Mouse (Mus musculus) limb, embryonic 11.5 days (tissue): ENCODE data around the gene Bcl11b. TPM values are rescaled to one million over a fixed set of nuclear protein-coding genes. Genes with fewer than 3 reads are reported as not detected.

Experiments used
- ATAC-seq: fragments of 200-750 bp; cut with Nextera tagmentation; 2 replicates; pipeline ENCODE4 v1.8.0; 2017; ENCODE audit warnings: low read depth; ENCODE audit not compliant: insufficient number of reproducible peaks, low FRiP score, low TSS enrichment
- DNase-seq: peaks from one replicate; pipeline ENCODE4 v3.0.0-alpha.2; 2015; ENCODE audit warnings: low spot score
- H3K27ac ChIP-seq: fragments of 300-500 bp; sonication (generic); replicated peaks from 2 replicates; pipeline ENCODE4 v1.5.1; 2014; ENCODE audit warnings: low read depth, mild to moderate bottlenecking, low read length
- H3K27me3 ChIP-seq: fragments of 300-500 bp; sonication (generic); 2 replicates; pipeline ENCODE4 v1.6.1; 2014; ENCODE audit warnings: mild to moderate bottlenecking, low read length, mixed read lengths; ENCODE audit not compliant: control insufficient read depth, insufficient read depth
- H3K36me3 ChIP-seq: fragments of 300-500 bp; sonication (generic); 2 replicates; pipeline ENCODE4 v1.6.1; 2014; ENCODE audit warnings: mild to moderate bottlenecking, low read length, moderate library complexity, mixed read lengths; ENCODE audit not compliant: control insufficient read depth, insufficient read depth
- H3K4me1 ChIP-seq: fragments of 300-500 bp; sonication (generic); 2 replicates; pipeline ENCODE4 v1.6.1; 2014; ENCODE audit warnings: low read length, mixed read lengths; ENCODE audit not compliant: control insufficient read depth, insufficient read depth
- H3K4me2 ChIP-seq: fragments of 300-500 bp; sonication (generic); 2 replicates; pipeline ENCODE4 v1.6.1; 2014; ENCODE audit warnings: low read depth, mild to moderate bottlenecking, moderate library complexity; ENCODE audit not compliant: severe bottlenecking
- H3K4me3 ChIP-seq: fragments of 300-500 bp; sonication (generic); 2 replicates; pipeline ENCODE4 v1.5.1; 2014; ENCODE audit warnings: low read depth, low read length
- H3K9ac ChIP-seq: fragments of 300-500 bp; sonication (generic); 2 replicates; pipeline ENCODE4 v1.6.1; 2014; ENCODE audit warnings: mild to moderate bottlenecking, low read length
- H3K9me3 ChIP-seq: fragments of 300-500 bp; sonication (generic); 2 replicates; pipeline ENCODE4 v1.6.1; 2016; ENCODE audit warnings: low read length; ENCODE audit not compliant: control insufficient read depth
- WGBS: fragments of 180-500 bp; shearing (Covaris S2); extraction: QIAGEN DNeasy Blood & Tissue Kit; methylation state at CpG from one replicate; pipeline ENCODE4 v1.1.7; 2014; 5-methylcytosine and 5-hydroxymethylcytosine counted together
- polyA plus RNA-seq: library from polyadenylated mRNA; unstranded; fragments of >200 nt; fragmentation: Nextera tagmentation; extraction: Ambion mirVana; gene quantifications from 2 replicates; pipeline ENCODE4 v1.2.1, GENCODE M21; 2014

Bcl11b gene
- polyA plus RNA-seq, 1 experiment from 2014 or later: 8.7 TPM

- Histone ChIP-seq H3K4me1 (peaks cover 81% of the 10 kb centered on the region), H3K27ac (peak overlapping the region; percentile 8; the same call in 1 of the 2 replicates), H3K4me3 (no peak overlapping the region; the same call in 1 of the 2 replicates), H3K36me3 (no peaks in the 10 kb centered on the region), H3K9ac (peak overlapping the region; percentile 17; the same call in 1 of the 2 replicates), H3K9me3 (no peaks in the 10 kb centered on the region), H3K27me3 (no peaks in the 10 kb centered on the region), H3K4me2 (peak overlapping the region; percentile 75; the same call in 1 of the 2 replicates)
- ATAC-seq (no peak), DNase-seq (no peak)
- 40% methylated on average over 8 of the region's 8 CpGs for WGBS
Measured at GRCm38 (mm10) chr12:107978736-107979255, 24.6 kb downstream of the Bcl11b start.

GRCm38 (mm10) chr12:107978063-107978462, 25.3 kb downstream of the Bcl11b start:
- DNase-seq: peak; percentile 57
- no peaks in the 10 kb centered on the region for H3K27me3 ChIP-seq

GRCm38 (mm10) chr12:107977534-107977933, 25.9 kb downstream of the Bcl11b start:
- Histone ChIP-seq H3K27ac (no peak overlapping the region), H3K9me3 (no peaks in the 10 kb centered on the region), H3K36me3 (no peaks in the 10 kb centered on the region), H3K27me3 (no peaks in the 10 kb centered on the region), H3K4me3 (0 out of 2 replicates have a peak overlapping the region, but pooled peaks have one; percentile 6), H3K4me1 (peaks cover 91% of the 10 kb centered on the region), H3K9ac (no peak overlapping the region), H3K4me2 (peak overlapping the region; percentile 36)
- DNase-seq (peak; percentile 45), ATAC-seq (no peak)
- 5% methylated on average over 9 of the region's 9 CpGs for WGBS

More at GRCm38 (mm10) chr12:107978063-107978462, 25.3 kb downstream of the Bcl11b start:
- Histone ChIP-seq H3K9me3 (no peaks in the 10 kb centered on the region), H3K4me2 (peak overlapping the region; percentile 75), H3K27ac (no peak overlapping the region), H3K4me1 (peaks cover 88% of the 10 kb centered on the region), H3K36me3 (no peaks in the 10 kb centered on the region), H3K9ac (no peak overlapping the region), H3K4me3 (no peak overlapping the region)
- no peak for ATAC-seq
- WGBS: 5% methylated on average over 14 of the region's 14 CpGs

- Histone ChIP-seq H3K27me3 (no peaks in the 10 kb centered on the region), H3K9ac (no peak overlapping the region)
- ATAC-seq: no peak
Measured at GRCm38 (mm10) chr12:107977086-107977485, 26.3 kb downstream of the Bcl11b start.

GRCm38 (mm10) chr12:107976571-107977001, 26.8 kb downstream of the Bcl11b start:
- peaks cover 91% of the 10 kb centered on the region for H3K4me1 ChIP-seq
- H3K27me3 ChIP-seq: no peaks in the 10 kb centered on the region
- DNase-seq: peak; percentile 44
- no peak overlapping the region for H3K27ac ChIP-seq
- 16% methylated on average over 22 of the region's 22 CpGs for WGBS
- no peaks in the 10 kb centered on the region for H3K36me3 ChIP-seq
- H3K4me2 ChIP-seq: peak overlapping the region; percentile 34
- H3K4me3 ChIP-seq: peak overlapping the region; percentile 14; the same call in 1 of the 2 replicates
- no peaks in the 10 kb centered on the region for H3K9me3 ChIP-seq
- no peak overlapping the region for H3K9ac ChIP-seq
- no peak for ATAC-seq

More at GRCm38 (mm10) chr12:107977086-107977485, 26.3 kb downstream of the Bcl11b start:
- Histone ChIP-seq H3K27ac (no peak overlapping the region), H3K4me3 (no peak overlapping the region), H3K4me1 (peaks cover 91% of the 10 kb centered on the region), H3K36me3 (no peaks in the 10 kb centered on the region), H3K4me2 (peak overlapping the region; percentile 36), H3K9me3 (no peaks in the 10 kb centered on the region)
- WGBS: 22% methylated on average over 8 of the region's 8 CpGs
- DNase-seq: no peak

- H3K27me3 ChIP-seq: no peaks in the 10 kb centered on the region
- no peak overlapping the region for H3K9ac ChIP-seq
- H3K4me1 ChIP-seq: peaks cover 91% of the 10 kb centered on the region
- ATAC-seq (no peak), DNase-seq (no peak)
- no peak overlapping the region for H3K27ac ChIP-seq
- H3K36me3 ChIP-seq: no peaks in the 10 kb centered on the region
- H3K9me3 ChIP-seq: no peaks in the 10 kb centered on the region
- H3K4me3 ChIP-seq: peak overlapping the region; percentile 14; the same call in 1 of the 2 replicates
- H3K4me2 ChIP-seq: peak overlapping the region; percentile 34
- 22% methylated on average over 14 of the region's 14 CpGs for WGBS
Measured at GRCm38 (mm10) chr12:107975897-107976570, 27.4 kb downstream of the Bcl11b start.

- DNase-seq: no peak
- H3K27me3 ChIP-seq: no peaks in the 10 kb centered on the region
- H3K9ac ChIP-seq: no peak overlapping the region
- ATAC-seq: no peak
- no peak overlapping the region for H3K4me2 ChIP-seq
- H3K4me3 ChIP-seq: no peak overlapping the region
- no peaks in the 10 kb centered on the region for H3K36me3 ChIP-seq
- 65% methylated on average over 10 of the region's 10 CpGs for WGBS
- H3K9me3 ChIP-seq: no peaks in the 10 kb centered on the region
- peaks cover 89% of the 10 kb centered on the region for H3K4me1 ChIP-seq
- no peak overlapping the region for H3K27ac ChIP-seq
Measured at GRCm38 (mm10) chr12:107975479-107975896, 27.9 kb downstream of the Bcl11b start.

GRCm38 (mm10) chr12:107974504-107974903, 28.9 kb downstream of the Bcl11b start:
- peaks cover 89% of the 10 kb centered on the region for H3K4me1 ChIP-seq
- H3K36me3 ChIP-seq: no peaks in the 10 kb centered on the region
- no peak overlapping the region for H3K4me2 ChIP-seq
- no peak overlapping the region for H3K27ac ChIP-seq
- H3K9ac ChIP-seq: no peak overlapping the region
- no peak overlapping the region for H3K4me3 ChIP-seq
- no peak for ATAC-seq
- H3K9me3 ChIP-seq: no peaks in the 10 kb centered on the region
- DNase-seq: no peak
- H3K27me3 ChIP-seq: no peaks in the 10 kb centered on the region
- 77% methylated on average over 11 of the region's 11 CpGs for WGBS
